Mouse (Mus musculus): Measurements from ENCODE around the gene Chrnd.

Chrnd gene

GRCm38 (mm10) chr1:87227160-87227550 lies 36.7 kb downstream of the Chrnd start:
- no peak for DNase-seq (ENCODE audit: low read depth, low spot score)

GRCm38 (mm10) chr1:87230606-87231005 lies 40.2 kb downstream of the Chrnd start:
- DNase-seq (ENCODE audit: low read depth, low spot score): no peak

GRCm38 (mm10) chr1:87232197-87232596 lies 41.8 kb downstream of the Chrnd start:
- no peak for DNase-seq (ENCODE audit: low read depth, low spot score)

- DNase-seq (ENCODE audit: low read depth, low spot score): no peak
These were observed 48.6 kb downstream of the Chrnd start for GRCm38 (mm10) chr1:87239056-87239455.

- DNase-seq (ENCODE audit: low read depth, low spot score): no peak
These were observed 52.6 kb downstream of the Chrnd start for GRCm38 (mm10) chr1:87243021-87243420.

GRCm38 (mm10) chr1:87245430-87245829 lies 55.0 kb downstream of the Chrnd start:
- DNase-seq (ENCODE audit: low read depth, low spot score): no peak

- peak; percentile 85 for DNase-seq (ENCODE audit: low read depth, low spot score)
These were observed 55.8 kb downstream of the Chrnd start for GRCm38 (mm10) chr1:87245929-87246815.
